Mouse (Mus musculus): ENCODE data around the gene Atxn7.

GRCm38 (mm10) chr14:13967607-13968006 lies 6.4 kb downstream of the Atxn7 start:
- TF ChIP-seq TAL1 (conservative IDR thresholded peaks at IDR 0.05; ENCODE audit: low read depth, low read length) (no peak), CTCF (IDR thresholded peaks at IDR 0.05; ENCODE audit: low read depth, low read length) (no peak), POLR2AphosphoS5 (IDR thresholded peaks at IDR 0.05; ENCODE audit: insufficient replicate concordance, low read depth, low read length) (no peak)

Measured in G1E (cell line).